In genomic region chr2:60285107-60285617, GRCm38 (mm10) we compare ENCODE assay signal across 18 mouse cellular contexts. TPM values are rescaled to one million over a fixed set of nuclear protein-coding genes. Genes with fewer than 3 reads are reported as not detected.
DNase-seq lines count a peak whose midpoint lies in the region; ATAC-seq and TF ChIP-seq lines count a peak whose summit lies in the region.
"Had no signal": no experiment of that assay in that cellular context is flagged by ENCODE, and none has a peak within 500 bp of the region (broad histone marks: within the 10 kb centered on the region; RNA-seq: fewer than 3 reads in every experiment).

No protein-coding gene starts in this region.

- no peaks in the 10 kb centered on the region for H3K9me3 ChIP-seq in stomach, embryonic 15.5 days
- H3K9me3 ChIP-seq in stomach, postnatal 0 days (ENCODE audit: control insufficient read depth, low read length): no peaks in the 10 kb centered on the region
- no peaks in the 10 kb centered on the region for H3K9me3 ChIP-seq in liver, postnatal 0 days (ENCODE audit: low read length)
- H3K9me3 ChIP-seq: forebrain, embryonic 12.5 days; kidney, embryonic 15.5 days had no signal

- ATAC-seq in stomach, embryonic 15.5 days (ENCODE audit: insufficient read depth, low FRiP score, low read depth): no peak
- ATAC-seq in stomach, postnatal 0 days (ENCODE audit: low FRiP score, low TSS enrichment): no peak; the same call in 1 of the 2 replicates
- no peak for ATAC-seq in liver, postnatal 0 days
- ATAC-seq: activated CD4-positive, CD25-positive, alpha-beta regulatory T cell, adult 4 months; Patski had no signal

- H3K27me3 ChIP-seq in stomach, embryonic 15.5 days (replicated peaks): no peaks in the 10 kb centered on the region
- H3K27me3 ChIP-seq in stomach, postnatal 0 days (ENCODE audit: control insufficient read depth, insufficient read depth, low read length): no peaks in the 10 kb centered on the region
- H3K27me3 ChIP-seq in liver, postnatal 0 days (ENCODE audit: insufficient read depth, low read length): no peaks in the 10 kb centered on the region
- H3K27me3 ChIP-seq: kidney, embryonic 15.5 days; Patski had no signal

- no peak for TF ChIP-seq EP300 in stomach, postnatal 0 days (optimal IDR thresholded peaks at IDR 0.05)
- TF ChIP-seq EP300 in liver, postnatal 0 days (IDR thresholded peaks at IDR 0.05; ENCODE audit: low read depth): no peak

- no peaks in the 10 kb centered on the region for H3K36me3 ChIP-seq in stomach, embryonic 15.5 days
- H3K36me3 ChIP-seq in stomach, postnatal 0 days (ENCODE audit: control insufficient read depth, insufficient read depth, low read length): no peaks in the 10 kb centered on the region
- peaks cover 3% of the 10 kb centered on the region; the same call in 1 of the 2 replicates for H3K36me3 ChIP-seq in liver, postnatal 0 days (replicated peaks; ENCODE audit: insufficient read depth, low read length)
- H3K36me3 ChIP-seq: forebrain, embryonic 12.5 days; kidney, embryonic 15.5 days had no signal

- no peaks in the 10 kb centered on the region for H3K4me1 ChIP-seq in stomach, embryonic 15.5 days
- H3K4me1 ChIP-seq in stomach, postnatal 0 days (replicated peaks; ENCODE audit: control insufficient read depth, insufficient read depth): peaks cover 2% of the 10 kb centered on the region; the same call in 1 of the 2 replicates
- peaks cover 15% of the 10 kb centered on the region for H3K4me1 ChIP-seq in liver, postnatal 0 days (ENCODE audit: insufficient read depth)

- TF ChIP-seq CTCF in stomach, postnatal 0 days (IDR thresholded peaks at IDR 0.05; ENCODE audit: low read depth): no peak
- no peak for TF ChIP-seq CTCF in liver, postnatal 0 days (IDR thresholded peaks at IDR 0.05; ENCODE audit: low read depth)

- H3K4me3 ChIP-seq in stomach, embryonic 15.5 days (replicated peaks): no peak overlapping the region
- H3K4me3 ChIP-seq in stomach, postnatal 0 days (ENCODE audit: low read depth, low read length): no peak overlapping the region
- no peak overlapping the region for H3K4me3 ChIP-seq in liver, postnatal 0 days (ENCODE audit: low read depth, low read length)

- H3K4me2 ChIP-seq in stomach, embryonic 15.5 days: 0 out of 2 replicates have a peak overlapping the region, but pooled peaks have one; percentile 87
- H3K4me2 ChIP-seq in stomach, postnatal 0 days (replicated peaks; ENCODE audit: low read depth): no peak overlapping the region
- H3K4me2 ChIP-seq in liver, postnatal 0 days (ENCODE audit: low read depth, low read length): peak overlapping the region; percentile 73; the same call in 1 of the 2 replicates
- H3K4me2 ChIP-seq: midbrain, embryonic 11.5 days had no signal

- no peak overlapping the region for H3K9ac ChIP-seq in stomach, embryonic 15.5 days
- H3K9ac ChIP-seq in stomach, postnatal 0 days (ENCODE audit: low read length): no peak overlapping the region
- H3K9ac ChIP-seq in liver, postnatal 0 days (replicated peaks): peak overlapping the region; percentile 26; the same call in 1 of the 2 replicates
- H3K9ac ChIP-seq: forebrain, embryonic 12.5 days; kidney, embryonic 15.5 days had no signal

- H3K27ac ChIP-seq in stomach, embryonic 15.5 days: no peak overlapping the region
- H3K27ac ChIP-seq in stomach, postnatal 0 days (replicated peaks): no peak overlapping the region
- H3K27ac ChIP-seq in liver, postnatal 0 days (ENCODE audit: low read depth): peak overlapping the region; percentile 96
- H3K27ac ChIP-seq: forebrain, embryonic 12.5 days; kidney, embryonic 15.5 days had no signal

- DNase-seq in cerebellum, postnatal 14 days: peak; percentile 6 to 21
- no peak for DNase-seq in cerebellum, adult 18-20 months
- DNase-seq in stomach, postnatal 0 days (ENCODE audit: low spot score): no peak
- DNase-seq in liver, postnatal 0 days: no peak
- no peak for DNase-seq in gastrocnemius, postnatal 10 days
- DNase-seq in gastrocnemius, postnatal 25 days: no peak
- no peak for DNase-seq in thymus, postnatal 10 days (ENCODE audit: low spot score in 2 of 2)
- DNase-seq: adrenal gland, postnatal 25 days; cerebellum, adult 9-11 months; embryo, embryonic 11 days; heart, postnatal 4 days; thymus, postnatal 25 days had no signal

- WGBS in stomach, embryonic 15.5 days: 85% methylated on average over 8 of the region's 8 CpGs
- 85% methylated on average over 8 of the region's 8 CpGs for WGBS in stomach, postnatal 0 days
- 78% methylated on average over 8 of the region's 8 CpGs for WGBS in liver, postnatal 0 days (ENCODE audit: insufficient replicate concordance)

RNA-seq across cellular contexts. Expression of gene Cd302, which starts 0.9 kb away (rescaled TPM):
- polyA plus RNA-seq in stomach, embryonic 15.5 days (2015; fragmentation: Nextera tagmentation; extraction: Ambion mirVana): 34.8 and 39.6 TPM in 2 replicates
- polyA plus RNA-seq in stomach, postnatal 0 days (2015; fragmentation: Nextera tagmentation; extraction: Ambion mirVana): 25.6 and 26.0 TPM in 2 replicates
- polyA plus RNA-seq in liver, postnatal 0 days (2015; fragmentation: Nextera tagmentation; extraction: Ambion mirVana): 349 and 375 TPM in 2 replicates
- 10 to 100 TPM; 15.1 to 18.5 TPM for total RNA-seq in gastrocnemius, postnatal 10 days (2021)
- total RNA-seq in gastrocnemius, postnatal 25 days (2021): 10 to 100 TPM in 1 of 2 experiments, 1 to 10 TPM in 1; 9.7 to 14.7 TPM

Comparison
In these comparisons a context has a peak if more than half of its experiments do, and no peak if none do; other contexts are left out.
1. DNase-seq: peak in cerebellum, postnatal 14 days (2 of 2); none in cerebellum, adult 18-20 months (0 of 2), stomach, postnatal 0 days (single experiment), liver, postnatal 0 days (single experiment), gastrocnemius, postnatal 10 days (single experiment), gastrocnemius, postnatal 25 days (single experiment) and thymus, postnatal 10 days (0 of 2).